Mouse (Mus musculus): ENCODE data around the gene Zfp658. TPM values are rescaled to one million over a fixed set of nuclear protein-coding genes. Genes with fewer than 3 reads are reported as not detected.

The Zfp658 gene
- total RNA-seq, 2 experiments from 2014 or later = 0.55 to 0.59 TPM

- peak; percentile 90 for DNase-seq (ENCODE audit: low spot score)
Observed at GRCm38 (mm10) chr7:43579440-43580171, 17.6 kb downstream of the Zfp658 start, which contains the start of gene Zfp719. Gene Zfp719 (plus strand): TSS chr7:43579610.

DNA sequence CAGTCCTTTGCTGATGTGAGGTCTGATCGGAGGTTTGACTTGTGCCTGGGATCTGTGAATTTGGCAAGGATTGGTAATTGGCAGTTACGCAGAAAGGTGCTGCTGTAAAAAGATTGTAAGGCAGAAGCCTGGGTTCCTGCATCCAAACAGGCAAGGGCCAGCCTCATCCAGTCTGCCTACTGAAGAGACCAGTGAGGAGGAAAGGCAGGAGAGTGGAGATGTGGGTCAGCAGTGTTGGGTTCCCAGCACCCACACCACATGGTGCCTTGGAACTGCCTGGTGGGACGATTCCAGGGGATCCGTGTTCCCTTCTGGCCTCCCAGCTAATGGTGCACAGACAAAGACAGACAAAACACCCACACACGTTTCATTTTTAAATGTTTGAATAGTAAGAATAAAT, 18.5 kb downstream of the Zfp658 start:
- DNase-seq (ENCODE audit: low spot score) = no peak

DNA sequence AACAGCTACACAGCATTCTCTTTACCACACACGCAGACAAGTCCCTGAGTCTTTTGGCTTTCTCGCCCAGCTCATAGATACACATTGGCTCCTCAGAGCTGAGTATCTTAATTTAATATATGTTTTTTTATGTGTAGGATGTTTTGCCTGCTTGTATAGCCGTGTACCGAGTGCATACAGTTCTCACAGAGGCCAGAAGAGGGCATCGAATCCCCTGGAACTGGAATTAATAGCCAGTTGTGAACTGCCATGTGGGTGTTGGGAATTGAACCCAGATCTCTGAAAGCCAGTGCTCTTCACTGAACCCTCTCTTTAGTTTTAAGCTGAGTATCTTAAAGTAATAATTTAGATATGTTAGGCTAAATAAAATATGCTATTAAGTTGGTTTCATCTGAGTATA, 22.7 kb downstream of the Zfp658 start:
- DNase-seq (ENCODE audit: low spot score) = no peak

DNA sequence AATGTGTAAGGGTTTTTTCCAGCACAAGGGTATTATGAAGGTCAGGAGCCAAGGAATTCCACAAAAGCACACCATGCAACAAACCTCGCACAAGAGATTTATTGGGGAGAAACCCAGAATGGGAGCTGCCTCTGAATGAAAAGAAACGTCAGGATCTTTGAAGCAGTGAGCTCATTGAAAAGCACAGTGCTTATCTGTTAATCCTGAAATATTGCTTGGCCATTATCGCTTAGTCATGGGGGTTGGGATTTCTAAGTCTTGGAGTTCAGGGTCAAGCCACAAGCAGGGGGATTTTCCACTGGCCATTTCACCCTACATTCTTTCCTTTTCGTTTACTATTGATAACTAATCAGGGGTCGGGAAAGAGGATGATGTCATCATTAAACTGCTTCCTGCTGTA, 39.8 kb downstream of the Zfp658 start:
- DNase-seq (ENCODE audit: low spot score) = no peak

DNA sequence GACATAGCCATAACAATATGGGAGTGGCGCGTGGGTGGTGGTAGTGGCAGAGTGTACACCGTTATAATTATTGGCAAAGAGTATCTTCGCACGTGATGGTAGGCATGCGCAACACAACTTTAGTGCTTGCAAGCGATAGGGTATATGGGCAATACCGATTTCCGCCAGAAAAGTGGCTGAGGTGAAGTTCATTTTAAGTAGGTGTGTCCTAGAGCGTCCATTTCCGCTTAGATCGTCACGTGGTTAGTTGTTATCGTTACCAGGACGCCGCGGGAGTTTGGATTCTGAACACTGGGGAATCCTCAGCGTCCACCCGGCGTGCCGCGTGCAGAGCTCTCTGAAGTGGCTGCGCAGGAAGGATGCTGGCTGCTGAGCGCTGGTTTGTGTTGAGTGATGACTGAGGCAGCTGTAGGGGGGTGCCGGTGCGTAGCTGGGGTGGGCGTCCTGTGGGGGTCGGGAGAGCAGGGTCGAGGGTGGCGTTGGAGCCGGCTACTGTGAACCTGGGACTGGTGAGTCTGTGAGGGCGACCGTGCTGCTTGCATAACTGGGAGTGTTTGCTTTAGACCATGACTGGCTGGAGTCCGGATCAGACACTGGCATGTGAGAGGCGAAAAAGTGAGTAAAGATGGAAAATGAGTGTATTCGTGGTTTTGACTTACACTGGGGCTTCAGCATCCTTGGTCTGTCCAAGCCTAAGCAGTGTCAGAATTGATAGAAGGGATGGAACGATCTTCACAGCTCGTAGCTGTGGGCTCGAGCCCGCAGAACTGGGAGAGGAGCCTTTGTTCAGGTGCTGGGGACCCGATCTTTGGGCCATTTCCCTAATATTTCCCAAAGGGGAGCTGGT, 45.1 kb downstream of the Zfp658 start, which contains the start of gene Zfp819:
Gene Zfp819 (plus strand): TSS at position 274 of the 847 bp plus-strand sequence.
- DNase-seq (ENCODE audit: low spot score) = peak; percentile 33

GRCm38 (mm10) chr7:43607743-43608287, 45.8 kb downstream of the Zfp658 start:
- no peak for DNase-seq (ENCODE audit: low spot score)

DNA sequence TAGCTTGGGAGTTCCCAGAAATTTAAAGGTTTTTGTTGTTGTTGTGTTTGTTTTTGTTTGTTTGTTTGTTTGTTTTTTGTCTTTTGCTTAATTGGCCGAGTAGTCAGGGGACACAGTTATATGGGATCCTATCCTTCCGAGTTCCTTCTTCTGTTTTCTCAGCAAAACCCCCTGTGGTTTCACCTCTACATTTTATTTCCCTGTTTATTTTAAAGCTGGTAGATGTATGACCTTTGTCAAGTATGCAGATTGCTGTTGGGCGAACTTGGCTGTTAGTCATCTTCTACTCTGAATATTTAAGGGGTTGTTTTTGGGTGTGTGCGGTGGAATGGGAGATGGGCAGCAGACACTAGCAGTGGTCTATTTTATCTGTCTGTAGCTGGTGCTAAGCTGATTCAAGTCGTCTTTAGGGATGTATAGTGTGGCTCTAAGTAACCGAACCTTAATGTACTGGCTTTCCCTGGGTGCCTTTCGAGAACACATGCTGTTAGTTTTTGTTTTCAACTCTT, 46.3 kb downstream of the Zfp658 start:
- DNase-seq (ENCODE audit: low spot score) = no peak

DNA sequence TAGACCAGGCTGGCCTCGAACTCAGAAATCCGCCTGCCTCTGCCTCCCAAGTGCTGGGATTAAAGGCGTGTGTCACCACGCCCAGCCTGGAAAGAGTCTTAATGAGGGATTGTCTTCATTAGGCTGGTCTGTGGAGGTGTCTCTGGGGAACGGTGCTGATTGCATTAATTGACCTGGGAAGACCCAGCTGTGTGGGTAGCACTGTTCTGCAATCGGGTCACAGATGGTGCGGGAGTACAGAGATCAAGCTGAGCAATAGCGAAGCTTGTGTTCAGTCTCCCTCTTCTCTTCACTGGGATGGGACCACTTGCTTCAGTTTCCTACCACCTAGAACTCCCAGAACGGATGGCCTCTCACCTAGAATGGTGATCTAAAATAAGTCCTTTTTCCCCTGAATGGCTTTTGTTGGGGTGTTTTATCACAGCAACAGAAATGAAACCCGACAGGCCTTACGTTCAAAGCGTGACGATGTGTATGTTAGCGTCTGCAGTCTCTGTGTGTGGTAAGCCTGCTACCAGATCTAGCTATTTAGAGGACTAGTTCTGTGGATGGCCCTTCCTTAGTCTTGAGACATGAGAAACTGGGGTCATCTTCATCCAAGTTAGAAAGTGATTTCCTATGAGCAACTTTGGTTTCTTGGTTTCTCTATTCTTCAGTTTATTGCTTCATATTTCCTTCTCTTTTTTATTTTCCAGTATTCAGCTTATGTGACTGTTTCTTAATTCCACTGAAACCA, 51.9 kb downstream of the Zfp658 start:
- no peak for DNase-seq (ENCODE audit: low spot score)

- DNase-seq (ENCODE audit: low spot score) = no peak
Observed at GRCm38 (mm10) chr7:43622927-43623326, 60.9 kb downstream of the Zfp658 start.

DNA sequence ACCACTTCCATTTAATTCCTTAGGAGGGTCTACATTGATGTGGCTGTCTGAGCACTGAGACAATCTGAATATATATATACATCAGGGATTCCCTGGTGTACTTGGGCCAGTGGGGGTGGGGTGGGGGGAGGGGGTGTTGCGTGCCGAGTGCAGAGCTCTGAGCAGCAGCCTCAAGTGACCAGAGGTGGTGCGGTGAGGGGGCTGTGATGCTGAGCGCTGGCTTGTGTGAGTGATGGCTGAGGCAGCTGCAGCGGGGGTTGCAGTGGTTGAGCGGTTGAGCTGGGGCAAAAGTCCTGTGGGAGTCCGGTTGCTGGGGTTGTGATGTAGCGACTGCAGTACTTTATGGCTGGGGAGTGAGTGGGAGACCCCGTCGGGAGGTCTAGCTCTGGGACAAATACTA, 61.8 kb downstream of the Zfp658 start:
- DNase-seq (ENCODE audit: low spot score) = no peak

Other genes starting within 250 kb of the Zfp658 start
- 1 to 10 TPM; 6.9 to 7.6 TPM for gene Zfp715, start 249.0 kb upstream of the Zfp658 start, total RNA-seq (2021)
- gene Siglecf, start 210.9 kb upstream of the Zfp658 start, total RNA-seq (2021) = not detected
- not detected for gene Siglecg, start 154.1 kb upstream of the Zfp658 start, total RNA-seq (2021)
- gene Lim2, start 134.6 kb upstream of the Zfp658 start, total RNA-seq (2021) = not detected
- gene Nkg7, start 125.2 kb upstream of the Zfp658 start, total RNA-seq (2021) = not detected
- not detected for gene Cldnd2, start 121.5 kb upstream of the Zfp658 start, total RNA-seq (2021)
- 100 to 1,000 TPM; 282 to 331 TPM for gene Etfb, start 118.2 kb upstream of the Zfp658 start, total RNA-seq (2021)
- gene Gm45233, start 118.1 kb upstream of the Zfp658 start, total RNA-seq (2021) = under 1 TPM; 0.28 to 0.84 TPM
- under 1 TPM; 0.85 to 0.87 TPM for gene Vsig10l, start 99.1 kb upstream of the Zfp658 start, total RNA-seq (2021)
- under 1 TPM; 0.19 to 0.39 TPM for gene Iglon5, start 72.2 kb upstream of the Zfp658 start, total RNA-seq (2021)
- gene 4931406B18Rik, start 56.3 kb upstream of the Zfp658 start, total RNA-seq (2021) = not detected
- 1 to 10 TPM in 1 of 2 experiments, under 1 TPM in 1; 1.00 to 1.2 TPM for gene Cd33, start 17.8 kb upstream of the Zfp658 start, total RNA-seq (2021)
- gene Zfp719, start 17.4 kb downstream of the Zfp658 start, total RNA-seq (2021) = 1 to 10 TPM; 3.4 to 3.9 TPM
- gene Zfp819, start 44.9 kb downstream of the Zfp658 start, total RNA-seq (2021) = not detected
- gene Ceacam18, start 72.5 kb downstream of the Zfp658 start, total RNA-seq (2021) = not detected
- under 1 TPM; 0.16 to 0.40 TPM for gene Siglece, start 97.9 kb downstream of the Zfp658 start, total RNA-seq (2021)
- 1 to 10 TPM; 1.7 to 2.0 TPM for gene Ctu1, start 109.8 kb downstream of the Zfp658 start, total RNA-seq (2021)
- gene Klk14, start 128.2 kb downstream of the Zfp658 start, total RNA-seq (2021) = not detected
- gene Klk13, start 150.3 kb downstream of the Zfp658 start, total RNA-seq (2021) = under 1 TPM in 1 of 2 experiments, not detected in 1; 0.33 TPM
- gene Klk12, start 206.6 kb downstream of the Zfp658 start, total RNA-seq (2021) = not detected
- under 1 TPM in 1 of 2 experiments, not detected in 1; 0.53 TPM for gene Klk11, start 212.3 kb downstream of the Zfp658 start, total RNA-seq (2021)
- gene Klk10, start 218.8 kb downstream of the Zfp658 start, total RNA-seq (2021) = under 1 TPM; 0.39 to 0.47 TPM
- not detected for gene Klk9, start 229.6 kb downstream of the Zfp658 start, total RNA-seq (2021)
- gene Klk8, start 235.3 kb downstream of the Zfp658 start, total RNA-seq (2021) = 1 to 10 TPM; 1.1 to 1.3 TPM
- gene Klk7, start 249.0 kb downstream of the Zfp658 start, total RNA-seq (2021) = not detected